Mouse (Mus musculus) urinary bladder, postnatal 14 days (tissue): ENCODE results near the gene Chrne.
A peak's percentile ranks its signal among the peaks of the same experiment; 100 is the strongest.

Source experiments
- DNase-seq: peaks from one replicate; pipeline ENCODE4 v3.0.0; 2021; ENCODE audit warnings: low spot score

The Chrne gene

DNA sequence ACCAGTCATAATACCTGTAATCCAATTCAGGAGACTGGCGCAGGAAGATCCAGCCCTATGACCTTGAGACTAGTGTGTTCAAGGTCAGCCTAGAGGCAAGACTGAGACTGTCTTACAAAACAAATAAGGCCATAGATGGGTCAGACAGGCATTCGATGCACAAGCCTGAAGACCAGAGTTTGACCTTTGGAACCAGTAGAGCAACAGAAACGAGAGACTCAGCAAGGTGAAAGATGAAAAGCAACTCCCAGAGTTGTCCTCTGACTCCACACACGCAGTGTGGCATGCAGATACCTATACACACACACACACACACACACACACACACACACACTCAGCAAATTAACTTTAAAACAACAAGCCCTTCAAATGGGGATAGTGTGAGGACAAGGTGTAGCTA, 7.9 kb upstream of the Chrne start:
- DNase-seq, result no peak

DNA sequence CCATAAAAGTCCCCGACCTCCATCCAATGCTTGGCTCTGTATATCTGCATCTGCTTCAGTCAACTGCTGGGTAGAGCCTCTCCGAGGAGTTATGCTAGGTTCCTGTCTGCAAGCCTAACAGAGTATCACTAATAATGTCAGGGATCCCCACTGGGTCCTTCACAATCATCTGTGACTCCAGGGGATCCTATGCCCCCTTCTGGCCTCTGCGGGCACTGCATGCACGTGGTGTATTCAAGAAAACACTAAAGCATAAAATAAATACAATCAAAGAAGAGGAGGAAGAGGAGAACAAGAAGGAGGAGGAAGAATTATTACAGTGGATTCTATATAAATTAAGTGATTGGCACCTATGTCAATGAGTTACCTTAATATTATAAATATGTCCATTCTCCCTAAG, 6.5 kb upstream of the Chrne start:
- peak; percentile 50 for DNase-seq

DNA sequence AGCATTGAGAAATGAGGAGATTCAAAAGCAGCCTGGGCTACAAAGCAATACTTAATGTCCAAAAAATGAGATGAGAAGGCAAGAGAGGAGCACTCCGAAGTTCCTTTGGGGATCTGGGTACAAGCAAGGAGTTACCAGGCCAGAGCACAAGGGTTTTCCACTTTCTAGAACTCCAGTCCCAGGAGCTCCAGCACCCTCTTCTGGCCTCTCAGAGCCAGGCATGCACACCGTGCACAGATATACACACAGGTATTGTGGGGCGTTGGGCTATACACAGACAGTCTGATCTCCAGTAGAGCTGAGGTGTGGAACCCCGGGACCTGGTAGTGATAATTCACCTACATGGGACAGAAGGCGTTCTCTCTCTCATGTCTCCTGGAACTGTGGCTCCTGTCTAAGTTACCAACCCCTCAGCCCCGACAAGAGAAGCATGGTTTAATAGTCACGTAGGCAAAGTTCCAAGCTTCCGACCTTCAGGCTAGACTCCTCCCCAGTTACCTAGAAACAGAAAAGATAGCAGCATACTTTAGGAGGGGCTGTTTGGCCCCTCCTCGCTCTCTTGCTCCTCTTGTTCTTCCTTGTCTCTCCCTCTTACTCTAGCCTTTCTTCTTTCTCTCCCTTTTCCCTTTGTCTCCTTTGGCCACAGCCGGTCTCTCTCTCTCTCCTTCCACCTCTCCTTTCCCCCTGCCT, 4.2 kb upstream of the Chrne start:
- no peak for DNase-seq

DNA sequence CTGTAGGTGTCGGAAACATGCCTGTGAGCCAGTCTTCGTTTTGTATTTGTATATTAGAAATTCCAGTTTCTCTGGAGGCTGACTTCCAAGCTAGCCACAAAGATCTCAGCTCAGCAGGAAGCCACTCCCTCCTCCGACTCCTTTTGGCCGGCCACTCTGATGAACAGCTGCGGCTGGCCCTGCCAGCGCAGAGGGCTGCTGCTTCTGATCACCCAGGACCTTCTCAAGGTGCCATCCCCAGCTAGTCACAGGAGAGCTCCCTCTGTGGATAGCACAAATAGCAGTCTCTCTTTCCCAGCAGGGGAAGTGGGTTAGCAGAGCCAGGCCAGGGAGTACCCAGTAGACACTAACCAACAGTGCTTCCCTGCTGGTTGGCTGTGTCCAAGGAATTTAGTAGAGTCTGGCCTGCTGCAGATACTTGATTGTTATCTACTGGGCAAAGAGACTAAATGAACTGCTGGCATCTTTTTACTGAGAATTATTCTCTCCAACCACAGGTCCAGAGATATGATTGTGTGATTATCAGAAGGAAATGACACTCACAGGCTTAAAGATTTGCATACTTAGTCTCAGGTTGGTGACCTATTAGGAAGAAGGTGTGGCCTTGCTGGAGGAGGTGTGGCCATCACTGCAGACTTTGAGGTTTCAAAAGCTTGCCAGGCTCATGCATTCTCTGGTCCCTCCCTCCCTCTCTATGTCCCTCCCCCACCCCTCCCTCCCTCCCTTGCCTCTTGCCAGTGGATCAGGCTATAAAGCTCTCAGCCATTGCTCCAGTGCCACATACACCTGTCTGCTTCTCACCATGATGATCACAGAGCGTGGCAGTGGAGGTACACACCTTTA, 3.2 kb upstream of the Chrne start:
- DNase-seq, result no peak

DNA sequence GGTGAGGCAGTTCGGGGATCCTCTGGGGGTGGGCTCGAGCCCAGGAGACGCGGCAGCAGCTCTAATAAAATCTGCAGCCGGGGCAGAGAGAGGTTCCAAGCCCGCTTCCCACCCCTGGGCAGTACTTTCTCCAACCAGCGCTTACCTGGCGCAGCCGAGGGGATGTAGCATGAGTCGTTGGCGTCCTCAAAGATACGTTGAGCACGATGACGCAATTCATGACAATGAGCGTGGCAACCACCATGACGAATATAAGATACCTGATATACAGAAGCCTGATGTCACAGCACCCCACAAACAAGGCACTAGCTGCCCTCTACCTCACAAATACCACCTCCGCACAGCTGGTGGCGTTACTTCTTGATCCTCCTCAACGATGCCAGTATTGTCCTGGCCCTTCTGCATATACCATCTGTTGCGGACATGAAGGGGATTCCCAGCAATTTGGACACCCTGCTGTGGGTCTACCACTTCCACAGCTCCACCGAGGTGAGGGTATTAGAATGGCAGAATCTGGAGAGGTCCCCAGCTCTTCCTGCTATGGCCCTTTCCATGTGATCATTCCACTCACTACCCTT, 3.4 kb downstream of the Chrne start, which contains the start of gene 4930544D05Rik:
TSS of gene 4930544D05Rik (plus strand) at position 333 of the 578 bp plus-strand sequence.
- no peak for DNase-seq

DNA sequence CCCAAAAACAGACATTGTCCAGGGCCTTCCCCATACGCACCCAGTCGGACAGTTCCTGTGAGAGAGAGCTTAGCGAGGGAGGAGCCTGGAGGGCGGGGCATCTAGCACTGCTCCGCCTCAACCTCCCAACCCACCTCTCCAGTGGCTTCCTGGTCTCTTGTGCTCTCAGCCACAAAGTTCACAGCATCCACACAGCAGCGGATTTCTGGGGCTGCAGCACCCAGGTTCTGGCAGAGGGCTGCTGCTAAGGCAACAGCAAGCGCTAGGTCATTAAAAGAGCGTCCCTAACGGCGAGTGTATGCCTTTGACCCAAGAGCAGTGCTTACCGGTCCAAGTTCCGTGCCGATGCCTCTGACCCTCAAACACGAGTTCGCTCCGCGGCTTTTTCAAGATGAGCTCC, 3.9 kb downstream of the Chrne start:
- peak; percentile 77 for DNase-seq

DNA sequence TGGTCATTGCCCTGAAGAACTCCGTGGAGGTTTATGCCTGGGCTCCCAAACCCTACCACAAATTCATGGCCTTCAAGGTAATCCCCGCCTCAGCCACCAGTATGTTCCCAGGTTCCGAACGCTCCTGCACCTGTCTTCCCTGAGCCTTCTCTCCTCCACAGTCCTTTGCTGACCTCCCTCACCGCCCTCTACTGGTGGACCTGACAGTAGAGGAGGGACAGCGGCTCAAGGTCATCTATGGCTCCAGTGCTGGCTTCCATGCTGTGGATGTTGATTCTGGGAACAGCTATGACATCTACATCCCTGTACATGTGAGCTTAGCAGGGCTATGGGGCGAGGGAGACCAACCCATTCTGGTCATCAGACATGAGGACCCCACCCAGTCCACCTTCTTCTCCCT, 6.5 kb downstream of the Chrne start:
- no peak for DNase-seq

DNA sequence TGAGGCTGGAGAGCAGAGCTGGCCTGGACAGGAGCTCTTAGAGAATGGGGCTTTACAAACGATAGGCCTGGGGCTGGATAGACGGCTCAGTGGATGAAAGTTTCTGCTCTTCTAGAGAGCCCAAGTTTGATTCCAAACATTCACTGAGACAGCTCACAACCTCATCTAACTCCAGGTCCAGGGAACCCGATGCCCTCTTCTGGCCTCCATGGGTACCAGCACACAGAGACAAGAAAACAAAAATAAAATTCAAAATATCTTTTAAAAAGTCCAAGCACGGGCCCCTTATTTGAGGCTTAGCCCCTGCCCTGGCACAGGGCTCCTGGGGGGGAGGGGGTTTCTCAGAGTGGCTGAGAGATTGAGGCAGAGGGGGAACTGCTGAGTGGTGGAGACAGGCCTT, 8.3 kb downstream of the Chrne start:
- DNase-seq, result no peak

DNA sequence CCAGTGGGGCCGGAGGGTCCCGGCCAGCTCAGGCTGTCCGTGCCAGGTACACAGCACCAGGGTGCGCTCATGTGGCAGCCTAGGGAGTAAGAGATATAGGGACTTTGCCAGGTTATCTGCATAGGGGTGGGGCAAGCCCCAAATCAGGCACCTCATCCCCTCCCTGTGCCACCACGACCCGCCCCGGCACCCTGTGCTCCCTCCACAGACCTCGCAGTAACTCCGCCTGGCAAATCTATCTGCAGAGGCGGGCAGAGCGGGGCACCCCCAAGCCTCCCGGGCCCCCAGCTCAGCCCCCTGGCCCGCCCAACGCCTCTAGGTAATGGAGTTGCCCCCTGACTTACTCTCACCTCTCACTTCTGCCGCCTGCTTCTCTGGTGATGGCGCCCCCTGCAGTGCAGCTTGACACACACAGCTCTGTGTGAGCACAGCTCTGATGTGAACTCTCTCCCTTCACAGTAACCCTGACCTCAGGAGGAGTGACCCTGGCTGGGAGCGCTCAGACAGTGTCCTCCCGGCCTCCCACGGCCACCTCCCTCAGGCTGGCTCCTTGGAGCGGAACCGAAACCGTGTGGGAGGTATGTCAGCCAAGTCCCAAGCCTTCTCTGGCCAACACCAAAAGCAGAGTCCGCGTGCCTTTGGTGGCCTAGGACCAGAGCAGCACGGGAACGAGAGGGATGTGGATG, 10.5 kb downstream of the Chrne start:
- no peak for DNase-seq

DNA sequence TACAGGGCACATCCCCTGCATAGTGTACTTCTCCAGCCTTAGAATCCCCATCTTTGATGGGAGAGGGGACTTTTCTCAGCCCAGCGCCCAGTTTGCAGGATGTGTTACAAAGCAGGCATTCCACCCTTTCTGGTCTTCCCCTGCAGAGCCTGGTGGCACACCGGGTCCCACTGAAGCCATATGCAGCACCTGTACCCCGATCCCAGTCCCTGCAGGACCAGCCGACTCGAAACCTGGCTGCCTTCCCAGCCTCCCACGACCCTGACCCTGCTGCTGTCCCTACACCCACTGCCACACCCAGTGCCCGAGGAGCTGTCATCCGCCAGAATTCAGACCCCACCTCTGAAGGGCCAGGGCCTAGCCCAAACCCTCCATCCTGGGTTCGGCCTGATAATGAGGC, 11.4 kb downstream of the Chrne start:
- DNase-seq, result no peak

DNA sequence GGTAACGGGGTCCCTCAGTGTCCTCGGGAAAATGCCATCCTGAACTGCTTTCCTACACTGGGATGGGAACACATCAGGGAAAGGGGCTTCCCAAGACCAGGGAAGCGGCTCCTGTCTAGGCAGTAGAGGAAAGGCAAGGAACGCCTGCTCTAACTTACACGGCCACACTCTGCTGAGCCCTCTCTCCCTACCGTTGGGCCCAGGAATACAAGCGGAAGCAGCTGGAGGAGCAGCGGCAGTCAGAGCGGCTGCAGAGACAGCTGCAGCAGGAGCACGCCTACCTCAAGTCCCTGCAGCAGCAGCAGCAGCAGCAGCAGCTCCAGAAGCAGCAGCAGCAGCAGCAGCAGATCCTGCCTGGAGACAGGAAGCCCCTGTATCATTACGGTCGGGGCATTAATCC, 12.3 kb downstream of the Chrne start:
- no peak for DNase-seq

DNA sequence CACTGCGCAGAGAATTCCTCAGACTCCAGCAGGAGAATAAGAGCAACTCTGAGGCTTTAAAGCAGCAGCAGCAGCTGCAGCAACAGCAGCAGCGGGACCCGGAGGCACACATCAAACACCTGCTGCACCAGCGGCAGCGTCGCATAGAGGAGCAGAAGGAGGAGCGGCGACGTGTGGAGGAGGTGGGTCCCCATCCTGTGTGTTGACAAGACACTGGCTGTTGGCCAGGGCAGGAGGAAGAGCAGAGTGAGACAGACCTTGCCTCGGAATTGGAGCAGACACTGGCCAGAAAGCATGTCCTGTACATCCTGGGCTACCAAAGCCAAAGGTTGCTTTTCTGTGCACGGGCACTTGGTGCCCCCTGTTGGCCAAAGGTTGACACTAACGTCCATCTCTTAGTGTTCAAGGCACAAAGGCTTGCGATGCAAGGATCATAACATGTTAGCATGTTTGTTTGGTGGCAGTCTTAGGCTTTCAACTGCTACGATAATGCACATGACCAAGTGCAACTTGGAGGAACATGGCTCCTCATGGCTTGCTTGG, 13.9 kb downstream of the Chrne start:
- peak; percentile 76 for DNase-seq

DNA sequence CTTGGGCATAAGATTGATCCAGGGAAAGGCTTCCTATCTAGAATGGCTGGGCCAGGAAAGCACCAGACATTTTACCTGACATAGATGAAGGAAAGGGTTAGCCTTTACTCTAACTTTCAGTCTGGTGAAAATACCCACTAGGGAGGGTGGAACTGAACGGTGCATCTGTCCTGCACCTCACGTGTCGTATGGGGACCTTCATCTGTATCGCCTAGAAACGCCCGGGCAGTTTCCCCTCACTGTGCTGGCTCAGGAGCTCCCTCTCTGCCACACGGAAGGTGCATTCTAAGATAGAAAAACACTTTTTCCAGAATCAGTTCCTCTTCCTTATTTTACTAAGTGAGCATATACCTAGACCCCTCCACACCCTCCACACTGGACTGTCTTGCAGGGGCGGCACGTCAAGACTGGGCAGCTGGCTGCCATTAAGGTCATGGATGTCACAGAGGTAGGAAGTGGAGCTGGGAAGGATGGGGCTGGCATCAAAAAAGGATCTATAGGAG, 20.5 kb downstream of the Chrne start:
- no peak for DNase-seq

DNA sequence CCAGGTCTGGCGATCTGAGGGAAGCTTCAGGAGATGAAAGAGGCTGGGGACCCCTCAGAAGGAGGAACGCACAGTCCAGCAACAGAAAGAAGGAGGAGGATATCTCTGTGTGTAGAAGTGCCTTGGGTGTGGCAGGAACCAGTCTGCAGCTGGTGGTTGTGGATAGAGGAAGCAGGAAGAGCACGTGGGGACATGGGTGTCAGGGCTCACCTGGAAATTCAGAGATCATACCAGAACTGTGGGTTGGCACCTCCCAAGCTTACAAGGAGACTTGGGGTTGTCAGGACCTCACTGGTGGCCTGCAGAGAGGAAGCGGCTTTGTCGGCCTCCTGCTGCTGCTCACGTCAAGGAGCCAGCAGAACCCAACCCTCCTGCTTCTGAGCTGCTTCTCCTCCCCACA, 21.7 kb downstream of the Chrne start:
- DNase-seq, result no peak

DNA sequence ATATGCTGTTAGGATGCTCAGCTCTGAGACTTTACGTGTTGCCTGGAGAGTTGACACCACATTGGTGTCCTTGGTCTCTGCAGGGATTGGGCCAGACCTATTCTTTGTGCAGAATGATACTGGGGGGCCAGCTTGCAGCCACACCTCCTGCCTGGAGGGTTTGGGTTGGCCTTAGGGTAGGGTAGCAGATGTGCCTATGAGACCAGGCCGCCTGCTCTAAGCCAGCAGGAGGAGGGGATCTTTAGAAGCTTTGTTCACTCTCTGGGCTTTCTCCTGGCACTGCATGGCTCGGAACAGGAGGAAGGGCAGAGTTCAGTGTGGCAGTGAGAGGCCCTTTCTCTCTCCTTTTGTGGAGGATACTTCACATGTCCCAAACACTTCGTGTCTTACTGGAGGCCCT, 22.9 kb downstream of the Chrne start:
- DNase-seq, result no peak

DNA sequence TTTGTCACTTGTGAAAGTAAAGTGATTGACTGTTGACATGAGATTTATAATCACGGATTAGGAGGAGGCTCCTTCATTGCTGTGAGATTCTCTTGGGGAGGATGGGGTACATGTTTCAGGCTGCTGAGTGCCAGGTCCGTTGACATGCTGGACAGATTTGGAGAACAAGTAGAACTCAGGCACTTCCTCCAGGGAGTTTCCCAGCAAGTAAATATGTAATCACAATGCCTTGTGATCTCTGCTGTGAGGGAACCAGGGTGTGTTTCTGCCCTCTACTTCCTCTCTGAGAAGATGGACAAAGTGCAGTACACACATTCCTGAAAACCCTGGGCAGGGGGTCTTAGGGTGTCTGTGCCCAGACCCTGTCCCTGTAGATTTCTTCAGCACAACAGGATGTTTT, 23.4 kb downstream of the Chrne start:
- DNase-seq, result no peak

DNA sequence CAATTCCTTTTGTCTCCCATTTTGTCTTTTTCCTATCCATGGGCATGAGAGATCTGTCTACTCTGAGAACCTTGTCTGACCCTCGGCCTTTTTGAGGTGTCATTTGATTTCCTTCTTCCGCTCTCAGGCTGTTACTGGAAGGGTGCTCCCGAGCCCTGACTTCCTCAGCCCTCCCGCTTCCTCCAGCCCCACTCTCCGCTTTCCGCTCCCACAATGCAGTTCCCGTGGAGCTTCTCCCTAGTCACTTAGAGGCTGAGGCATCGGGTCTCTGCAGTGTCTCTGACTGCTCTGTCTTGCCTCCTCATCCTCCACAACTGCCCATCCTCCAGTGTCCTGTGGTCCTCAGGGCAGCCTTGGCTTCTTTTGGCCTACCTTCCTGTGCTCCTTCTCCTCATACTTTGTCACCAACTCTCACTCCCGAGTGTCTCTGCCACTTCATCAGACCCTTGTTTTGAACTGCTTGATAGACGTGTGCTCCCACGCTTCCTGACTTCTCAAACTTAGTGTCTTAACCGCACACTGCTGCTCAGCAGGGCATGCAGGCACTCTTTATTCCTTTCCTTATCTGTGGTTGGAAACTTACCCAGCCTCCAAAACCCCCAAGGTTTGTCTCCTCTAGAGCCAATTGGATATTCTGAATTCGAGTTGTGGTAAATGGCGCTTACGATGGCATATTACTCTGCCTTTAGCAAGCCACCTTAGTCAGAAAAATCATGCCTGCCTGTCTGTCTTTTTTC, 24.6 kb downstream of the Chrne start:
- no peak for DNase-seq

DNA sequence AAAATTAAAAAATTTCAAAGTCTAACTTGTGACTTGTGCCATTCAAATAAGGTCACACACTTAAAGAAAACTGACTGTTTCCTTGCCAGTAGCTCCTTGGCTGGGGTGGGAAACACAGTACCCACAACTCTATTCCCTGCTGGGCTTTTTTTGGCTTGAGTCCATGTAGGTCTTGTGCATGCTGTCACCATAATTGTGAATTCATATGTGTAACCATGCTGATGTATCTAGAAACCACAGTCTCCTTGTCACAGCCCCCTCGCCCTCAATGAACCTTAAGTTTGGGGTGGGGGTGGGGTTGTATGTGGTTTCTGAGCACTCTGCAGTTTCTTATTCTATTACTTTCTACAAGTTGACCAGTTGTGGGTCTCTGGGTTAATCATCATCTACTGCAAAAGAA, 27.3 kb downstream of the Chrne start:
- DNase-seq, result no peak

DNA sequence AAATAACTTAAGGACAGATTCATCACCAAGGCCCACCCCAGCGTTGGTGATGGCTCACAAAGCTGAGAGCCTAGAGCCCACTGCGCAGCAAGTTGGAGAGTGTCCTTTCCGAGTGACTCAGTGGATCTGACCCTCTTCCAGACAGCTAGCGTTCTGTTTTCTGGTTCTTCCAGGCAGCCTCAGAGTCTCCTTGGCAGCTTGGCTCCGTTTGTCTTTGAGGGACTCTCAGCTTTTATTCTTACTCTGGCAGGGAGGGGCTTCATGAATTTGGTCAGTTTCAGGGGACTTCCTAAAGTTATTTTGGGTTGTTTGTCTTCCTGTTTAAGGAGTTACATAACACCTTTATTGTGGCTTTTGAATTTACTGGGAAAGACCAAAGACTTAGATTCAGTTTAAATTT, 32.1 kb downstream of the Chrne start:
- no peak for DNase-seq

DNA sequence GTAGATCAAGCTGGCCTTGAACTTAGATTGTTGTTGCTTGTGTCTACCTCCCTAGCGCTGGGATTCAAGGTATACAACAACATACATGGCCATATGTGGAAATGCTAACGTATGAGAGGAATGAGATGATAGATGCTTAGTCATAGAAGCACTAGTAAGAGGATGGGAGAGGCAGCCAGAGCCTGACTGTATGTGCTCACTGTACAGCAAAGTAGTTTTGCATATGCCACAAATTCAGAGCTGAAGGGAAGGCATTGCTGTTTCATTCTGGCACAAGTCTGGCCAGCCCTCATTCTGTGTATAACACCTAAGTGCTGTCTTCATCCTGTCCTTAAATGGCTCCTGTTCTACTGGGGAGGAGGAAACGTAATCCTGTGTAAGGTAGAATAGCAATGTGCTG, 32.8 kb downstream of the Chrne start:
- DNase-seq, result no peak

DNA sequence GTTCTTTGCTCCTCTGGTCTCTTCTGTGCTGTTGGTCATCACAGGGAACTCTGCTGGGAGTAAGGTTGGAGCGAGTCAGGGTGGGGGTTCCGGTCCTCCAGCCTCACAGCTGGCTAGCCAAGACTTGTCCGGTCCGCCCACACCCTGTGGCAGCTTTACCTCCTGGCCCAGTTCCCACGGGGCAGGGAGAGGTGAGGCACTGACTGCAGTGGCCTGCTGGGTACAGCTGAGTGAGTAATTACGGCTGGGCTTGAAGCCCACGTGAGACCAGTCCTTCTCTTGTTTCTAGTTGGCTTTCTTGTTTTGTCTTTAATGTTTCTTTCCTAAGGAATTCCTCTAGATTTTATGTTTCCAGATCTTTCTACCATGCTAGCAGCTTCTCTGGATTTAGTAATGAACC, 33.6 kb downstream of the Chrne start:
- DNase-seq, result peak; percentile 90

DNA sequence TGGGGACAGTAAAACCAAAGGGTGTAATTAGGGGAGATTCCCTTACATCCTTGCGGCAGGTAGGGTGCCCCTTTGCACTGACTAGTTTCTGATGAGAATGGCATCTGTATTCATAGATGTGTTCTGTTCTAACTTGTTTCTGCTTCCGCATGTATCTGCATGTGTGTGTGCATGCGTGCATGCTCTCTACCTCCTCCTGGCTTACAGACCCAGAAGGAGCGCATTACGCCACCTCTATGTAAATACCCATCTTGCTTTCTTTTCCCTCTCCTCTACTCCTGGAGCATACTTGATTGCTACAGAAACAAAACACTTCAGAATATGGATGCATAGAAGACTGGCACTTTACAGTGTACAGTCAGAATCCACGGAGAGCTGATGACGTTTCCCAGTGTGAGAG, 35.2 kb downstream of the Chrne start:
- DNase-seq, result peak; percentile 44
